Mouse (Mus musculus) intestine, embryonic 14.5 days (tissue): ENCODE results near the gene E130114P18Rik. TPM values are rescaled to one million over a fixed set of nuclear protein-coding genes. Genes with fewer than 3 reads are reported as not detected.
A peak's percentile ranks its signal among the peaks of the same experiment; 100 is the strongest.

Source experiments
- ATAC-seq: fragments of 200-750 bp; cut with Nextera tagmentation; replicated peaks from 2 replicates; pipeline ENCODE4 v1.8.0; 2017; ENCODE audit warnings: low read depth, moderate number of reproducible peaks, moderate TSS enrichment, moderate library complexity; ENCODE audit not compliant: low FRiP score, low TSS enrichment
- DNase-seq: peaks from one replicate; pipeline ENCODE4 v3.0.0-alpha.2; 2018; ENCODE audit warnings: low spot score
- H3K27ac ChIP-seq: fragments of 300-500 bp; sonication (generic); 2 replicates; pipeline ENCODE4 v1.5.1; 2014; ENCODE audit warnings: low read depth, mild to moderate bottlenecking, control low read depth
- H3K27me3 ChIP-seq: fragments of 300-500 bp; sonication (generic); replicated peaks from 2 replicates; pipeline ENCODE4 v1.6.1; 2014; ENCODE audit warnings: low read length, control low read depth; ENCODE audit not compliant: control insufficient read depth, insufficient read depth
- H3K36me3 ChIP-seq: fragments of 300-500 bp; sonication (generic); 2 replicates; pipeline ENCODE4 v1.6.1; 2014; ENCODE audit warnings: low read length, control low read depth; ENCODE audit not compliant: control insufficient read depth, insufficient read depth
- H3K4me1 ChIP-seq: fragments of 300-500 bp; sonication (generic); replicated peaks from 2 replicates; pipeline ENCODE4 v1.6.1; 2014; ENCODE audit warnings: low read length, control low read depth, mixed read lengths; ENCODE audit not compliant: control insufficient read depth, insufficient read depth
- H3K4me2 ChIP-seq: fragments of 300-500 bp; sonication (generic); 2 replicates; pipeline ENCODE4 v1.6.1; 2014; ENCODE audit warnings: low read length
- H3K4me3 ChIP-seq: fragments of 300-500 bp; sonication (generic); 2 replicates; pipeline ENCODE4 v1.5.1; 2014; ENCODE audit warnings: low read depth, low read length, control low read depth, mixed read lengths
- H3K9ac ChIP-seq: fragments of 300-500 bp; sonication (generic); 2 replicates; pipeline ENCODE4 v1.6.1; 2014; ENCODE audit warnings: mild to moderate bottlenecking, low read length
- H3K9me3 ChIP-seq: fragments of 300-500 bp; sonication (generic); 2 replicates; pipeline ENCODE4 v1.6.1; 2016; ENCODE audit warnings: low read length, control low read depth; ENCODE audit not compliant: control insufficient read depth
- WGBS: fragments of 180-500 bp; shearing (Covaris S2); extraction: QIAGEN DNeasy Blood & Tissue Kit; methylation state at CpG from one replicate; pipeline ENCODE4 v1.1.7; 2014; 5-methylcytosine and 5-hydroxymethylcytosine counted together
- polyA plus RNA-seq: library from polyadenylated mRNA; unstranded; fragments of >200 nt; fragmentation: Nextera tagmentation; extraction: Ambion mirVana; gene quantifications from 2 replicates; pipeline ENCODE4 v1.2.1, GENCODE M21; 2014

E130114P18Rik gene
- polyA plus RNA-seq, 1 experiment from 2014 or later: 5.2 TPM

DNA sequence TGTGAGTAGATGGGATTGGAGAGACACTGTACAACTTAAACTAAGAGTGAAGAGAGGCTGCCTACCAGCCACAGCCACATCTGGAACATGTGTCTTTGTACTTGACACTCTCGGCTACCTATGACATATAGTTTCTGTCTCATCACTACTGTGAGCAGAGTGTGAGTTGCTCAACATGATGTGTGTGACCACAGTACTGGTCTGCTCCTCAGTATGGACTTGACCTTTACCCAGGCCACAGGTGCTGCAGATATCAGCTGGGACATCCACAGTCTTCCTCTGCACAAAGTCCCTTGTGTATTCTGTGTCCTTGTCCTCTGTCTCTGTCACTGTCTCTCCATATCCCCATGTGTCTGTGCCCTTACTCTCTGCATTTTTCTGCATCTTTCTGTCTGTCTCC is 141.3 kb downstream of the E130114P18Rik start:
- Histone ChIP-seq H3K27ac (no peak overlapping the region), H3K4me2 (no peak overlapping the region), H3K4me1 (peaks cover 6% of the 10 kb centered on the region; the same call in 1 of the 2 replicates), H3K9me3 (no peaks in the 10 kb centered on the region), H3K27me3 (no peaks in the 10 kb centered on the region), H3K36me3 (no peaks in the 10 kb centered on the region), H3K4me3 (no peak overlapping the region), H3K9ac (no peak overlapping the region)
- ATAC-seq (no peak), DNase-seq (no peak)
- WGBS: 91% methylated on average over 1 of the region's 1 CpGs

DNA sequence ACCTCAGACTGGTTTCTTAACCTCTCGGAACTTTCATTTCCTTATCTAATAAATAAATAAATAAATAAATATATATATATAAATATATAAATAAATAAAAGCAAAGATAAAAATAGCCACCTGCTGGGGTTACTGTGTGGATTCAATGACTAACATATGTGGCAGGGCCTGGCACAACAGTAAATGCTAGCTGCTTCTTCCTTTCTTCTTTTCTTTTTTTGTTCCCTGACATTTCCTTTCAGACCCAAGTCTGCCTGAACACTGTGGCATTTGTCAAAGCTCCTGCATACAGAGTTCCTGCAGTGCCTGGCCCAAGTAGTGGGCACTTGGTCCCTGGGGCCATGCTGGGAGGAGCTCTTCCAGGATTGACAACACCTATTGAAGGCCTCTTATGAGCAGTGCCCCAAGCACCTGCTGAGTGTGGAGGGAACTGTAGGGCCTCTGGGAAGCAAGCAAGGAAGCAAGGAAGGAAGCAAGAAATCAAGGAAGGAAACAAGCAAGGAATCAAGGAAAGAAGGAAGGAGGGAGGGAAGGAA is 142.1 kb downstream of the E130114P18Rik start:
- no peak overlapping the region for H3K4me3 ChIP-seq

DNA sequence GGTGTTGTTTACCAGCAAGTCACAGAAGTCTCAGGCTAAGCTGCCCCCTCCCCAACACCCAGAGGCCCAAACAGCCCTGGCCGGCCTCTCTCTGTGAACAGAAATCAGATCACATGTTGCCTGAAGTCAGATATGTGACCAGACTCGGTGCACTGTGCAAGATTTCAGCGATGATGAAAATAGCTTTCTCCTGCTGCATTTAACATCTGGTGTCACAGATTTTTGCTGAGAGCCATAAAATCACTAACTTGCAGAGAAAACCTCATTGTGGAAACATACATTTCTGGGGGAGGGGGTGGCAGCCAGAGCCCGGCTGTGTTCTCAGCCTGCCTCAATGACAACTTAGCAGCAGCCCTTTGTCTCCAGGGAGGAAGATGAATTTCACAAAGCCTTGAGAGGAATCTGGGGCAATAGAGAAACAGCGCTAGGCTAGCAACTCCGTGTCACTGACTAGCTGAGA is 142.6 kb downstream of the E130114P18Rik start:
- Histone ChIP-seq H3K36me3 (no peaks in the 10 kb centered on the region), H3K27ac (no peak overlapping the region), H3K27me3 (no peaks in the 10 kb centered on the region), H3K4me2 (no peak overlapping the region), H3K4me3 (no peak overlapping the region), H3K4me1 (peaks cover 6% of the 10 kb centered on the region; the same call in 1 of the 2 replicates), H3K9me3 (no peaks in the 10 kb centered on the region), H3K9ac (no peak overlapping the region)
- 36% methylated on average over 6 of the region's 6 CpGs for WGBS
- ATAC-seq (no peak), DNase-seq (no peak)

More for the DNA sequence above, 142.1 kb downstream of the E130114P18Rik start:
- DNase-seq (peak; percentile 24), ATAC-seq (no peak)
- Histone ChIP-seq H3K9me3 (no peaks in the 10 kb centered on the region), H3K4me1 (peaks cover 6% of the 10 kb centered on the region; the same call in 1 of the 2 replicates), H3K9ac (no peak overlapping the region), H3K27me3 (no peaks in the 10 kb centered on the region), H3K27ac (no peak overlapping the region), H3K36me3 (no peaks in the 10 kb centered on the region), H3K4me2 (no peak overlapping the region)
- 71% methylated on average over 1 of the region's 1 CpGs for WGBS

DNA sequence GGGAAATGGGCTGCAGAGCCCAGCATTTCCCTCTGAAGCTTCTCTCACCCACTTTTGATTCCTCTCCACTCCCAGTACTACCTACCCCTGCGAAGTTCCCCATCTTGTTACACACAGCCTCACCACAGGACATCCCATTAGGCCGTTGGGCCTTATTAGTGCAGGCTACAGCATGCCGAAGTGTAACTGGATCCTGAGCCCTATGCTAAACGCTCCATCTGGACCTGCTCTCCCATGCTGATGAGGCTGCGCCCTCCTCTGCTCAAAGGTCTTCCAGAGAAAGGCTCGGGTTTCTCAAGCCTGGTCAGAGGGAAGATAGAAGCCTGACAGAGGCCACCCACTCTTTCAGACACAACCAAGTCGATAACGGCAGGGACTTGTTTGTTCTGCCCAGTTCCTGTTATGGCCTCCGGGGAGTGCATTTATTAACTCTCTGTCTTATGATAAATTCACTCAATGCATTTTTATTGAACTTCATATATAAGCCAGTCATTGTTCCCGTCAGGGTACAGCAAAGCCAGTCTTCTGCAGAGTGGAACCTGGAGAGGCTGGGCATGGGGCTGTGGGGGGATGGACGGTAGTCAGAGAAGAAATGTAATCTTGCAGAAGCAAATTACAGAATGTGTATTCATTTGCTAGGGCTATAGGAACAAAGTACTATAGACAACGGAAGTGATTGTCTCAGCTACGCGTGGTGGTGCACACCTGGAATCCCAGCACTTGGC is 148.8 kb downstream of the E130114P18Rik start:
- no peak overlapping the region for H3K4me3 ChIP-seq
- no peaks in the 10 kb centered on the region for H3K9me3 ChIP-seq
- H3K27me3 ChIP-seq: no peaks in the 10 kb centered on the region
- peaks cover 8% of the 10 kb centered on the region; the same call in 1 of the 2 replicates for H3K4me1 ChIP-seq
- no peaks in the 10 kb centered on the region for H3K36me3 ChIP-seq
- no peak for DNase-seq
- H3K4me2 ChIP-seq: no peak overlapping the region
- no peak overlapping the region for H3K9ac ChIP-seq
- H3K27ac ChIP-seq: no peak overlapping the region
- WGBS: 39% methylated on average over 14 of the region's 14 CpGs
- no peak; the same call in 1 of the 2 replicates for ATAC-seq

DNA sequence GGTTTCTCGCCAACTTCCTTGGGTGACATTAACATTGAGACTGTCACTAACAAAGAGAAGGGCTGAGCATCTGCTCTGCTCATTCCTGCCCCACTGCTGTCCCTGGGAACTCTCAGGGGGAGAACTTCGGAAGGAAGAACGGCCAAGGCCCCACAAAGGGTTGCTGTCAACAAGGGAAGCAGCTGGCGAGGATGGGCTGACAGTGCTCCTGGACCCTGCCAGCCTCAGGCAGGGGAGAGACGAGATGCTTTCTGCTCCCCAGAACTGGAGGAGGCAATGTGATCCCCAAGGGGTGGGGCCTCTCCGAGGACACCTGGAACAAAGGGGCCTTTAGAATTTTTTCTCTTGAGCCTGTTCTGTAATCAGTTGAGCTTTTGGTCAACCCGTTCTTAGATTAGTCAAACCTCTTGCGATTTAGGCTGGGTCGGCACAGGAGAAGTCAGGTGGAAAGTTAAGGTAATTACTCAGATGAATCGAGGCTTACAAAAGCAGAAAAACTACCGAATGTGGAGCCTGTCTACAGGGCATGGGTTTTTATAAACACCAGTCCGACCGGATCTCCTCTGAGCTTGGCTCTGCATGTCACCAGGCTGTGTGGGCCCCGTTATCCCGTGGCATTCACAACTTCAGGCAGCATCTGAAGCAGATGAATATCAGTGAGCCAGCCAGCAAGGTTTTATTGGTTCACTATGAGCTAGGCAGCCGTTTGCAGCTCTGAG is 151.7 kb downstream of the E130114P18Rik start:
- 33% methylated on average over 16 of the region's 16 CpGs for WGBS
- peaks cover 8% of the 10 kb centered on the region; the same call in 1 of the 2 replicates for H3K4me1 ChIP-seq
- H3K4me2 ChIP-seq: no peak overlapping the region
- H3K4me3 ChIP-seq: no peak overlapping the region
- ATAC-seq (no peak), DNase-seq (no peak)
- no peak overlapping the region for H3K27ac ChIP-seq
- H3K36me3 ChIP-seq: no peaks in the 10 kb centered on the region
- no peaks in the 10 kb centered on the region for H3K9me3 ChIP-seq
- no peaks in the 10 kb centered on the region for H3K27me3 ChIP-seq
- H3K9ac ChIP-seq: no peak overlapping the region

DNA sequence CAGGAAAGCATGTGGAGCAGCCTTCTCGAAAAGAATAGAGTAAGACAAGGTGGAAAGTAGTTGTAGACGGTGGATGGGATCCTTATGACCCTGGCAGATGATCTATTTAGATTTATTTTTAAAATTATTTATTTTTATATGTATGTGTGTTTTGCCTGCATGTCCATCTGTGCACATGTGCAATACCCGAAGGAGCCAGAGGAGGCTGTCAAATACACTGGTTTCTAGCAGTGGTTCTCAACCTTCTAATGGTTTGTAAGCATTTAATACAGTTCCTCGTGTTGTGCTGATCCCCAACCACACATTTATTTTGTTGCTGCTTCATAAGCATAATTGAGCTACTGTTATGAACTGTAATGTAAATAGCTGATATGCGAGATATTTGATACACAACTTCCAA is 154.7 kb downstream of the E130114P18Rik start:
- Histone ChIP-seq H3K36me3 (no peaks in the 10 kb centered on the region), H3K9ac (no peak overlapping the region), H3K4me3 (no peak overlapping the region), H3K4me1 (no peaks in the 10 kb centered on the region; the same call in 1 of the 2 replicates), H3K27me3 (no peaks in the 10 kb centered on the region), H3K9me3 (no peaks in the 10 kb centered on the region), H3K4me2 (no peak overlapping the region), H3K27ac (no peak overlapping the region)
- WGBS: 84% methylated on average over 5 of the region's 5 CpGs
- DNase-seq (peak; percentile 35), ATAC-seq (no peak)

DNA sequence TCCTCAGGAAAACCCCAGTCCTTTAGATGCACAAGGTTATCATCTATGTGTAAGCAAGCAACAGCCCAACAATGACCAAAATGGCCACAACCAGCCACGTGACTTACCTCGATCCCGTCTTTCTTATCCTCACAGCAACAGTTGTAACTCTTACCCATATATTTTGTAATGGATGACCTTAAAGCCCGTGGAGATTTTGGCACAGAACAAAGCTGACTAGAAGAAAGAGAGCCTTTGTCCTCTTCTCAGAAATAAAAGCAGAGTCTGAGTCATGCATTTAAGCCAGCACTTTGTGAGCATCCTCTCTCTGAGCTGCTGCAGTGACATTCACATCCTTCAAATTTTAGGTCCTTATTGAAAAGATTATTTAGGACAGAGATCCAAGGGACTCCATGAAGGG is 156.1 kb downstream of the E130114P18Rik start:
- Histone ChIP-seq H3K4me2 (no peak overlapping the region), H3K4me1 (no peaks in the 10 kb centered on the region; the same call in 1 of the 2 replicates), H3K4me3 (no peak overlapping the region), H3K27me3 (no peaks in the 10 kb centered on the region), H3K36me3 (no peaks in the 10 kb centered on the region), H3K27ac (no peak overlapping the region), H3K9ac (no peak overlapping the region), H3K9me3 (no peaks in the 10 kb centered on the region)
- DNase-seq (peak; percentile 15), ATAC-seq (no peak)
- 87% methylated on average over 4 of the region's 4 CpGs for WGBS

DNA sequence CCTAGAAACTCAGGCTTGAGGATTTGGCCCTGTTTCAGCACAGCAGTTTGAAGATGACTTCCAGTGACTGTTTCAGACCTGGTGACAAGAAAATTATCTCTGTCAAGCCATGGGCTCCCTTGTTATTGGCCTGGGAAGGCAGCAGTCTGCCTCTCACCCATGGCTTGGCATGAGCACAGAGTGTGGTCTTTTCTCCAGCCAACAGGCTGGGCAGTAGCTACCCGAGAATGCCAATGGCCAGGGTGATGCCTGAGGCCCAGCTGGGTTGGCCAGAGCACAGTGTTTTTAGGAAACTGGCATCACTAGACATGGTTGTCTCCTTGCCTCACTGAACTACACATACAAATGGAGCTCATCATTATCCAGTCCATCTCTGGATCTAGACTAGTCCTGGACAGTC is 157.5 kb downstream of the E130114P18Rik start:
- 87% methylated on average over 1 of the region's 1 CpGs for WGBS
- H3K4me3 ChIP-seq: no peak overlapping the region
- ATAC-seq: no peak
- no peaks in the 10 kb centered on the region for H3K9me3 ChIP-seq
- H3K27me3 ChIP-seq: no peaks in the 10 kb centered on the region
- no peak overlapping the region for H3K27ac ChIP-seq
- no peak overlapping the region for H3K9ac ChIP-seq
- H3K36me3 ChIP-seq: no peaks in the 10 kb centered on the region
- DNase-seq: peak; percentile 15
- H3K4me1 ChIP-seq: no peaks in the 10 kb centered on the region; the same call in 1 of the 2 replicates
- H3K4me2 ChIP-seq: no peak overlapping the region
